Mouse (Mus musculus) myocyte (in vitro differentiated cells): ENCODE results near the gene Shisal2a.

Experiments used
- CEBPB ChIP-seq: IDR thresholded peaks from 2 replicates; pipeline ENCODE4 v1.6.1; 2011; ENCODE audit warnings: mild to moderate bottlenecking, moderate library complexity; ENCODE audit not compliant: poor library complexity, insufficient read depth, severe bottlenecking
- E2F4 ChIP-seq: IDR thresholded peaks from one replicate; pipeline ENCODE4 v1.6.1; 2011; ENCODE audit warnings: mild to moderate bottlenecking, control low read depth, moderate library complexity; ENCODE audit not compliant: insufficient read depth
- POLR2A ChIP-seq: IDR thresholded peaks from one replicate; pipeline ENCODE4 v1.6.1; 2011; ENCODE audit warnings: low read depth, mild to moderate bottlenecking, control low read depth, moderate library complexity; ENCODE audit not compliant: insufficient read length
- POLR2AphosphoS2 ChIP-seq: IDR thresholded peaks from one replicate; pipeline ENCODE4 v1.6.1; 2011; ENCODE audit warnings: low read depth, control low read depth; ENCODE audit not compliant: insufficient read length
- SRF ChIP-seq: IDR thresholded peaks from one replicate; pipeline ENCODE4 v1.6.1; 2011; ENCODE audit warnings: low read depth; ENCODE audit not compliant: control insufficient read depth, insufficient read length
- TCF12 ChIP-seq: IDR thresholded peaks from one replicate; pipeline ENCODE4 v1.6.1; 2011; ENCODE audit warnings: mild to moderate bottlenecking, control low read depth; ENCODE audit not compliant: poor library complexity, insufficient read depth, severe bottlenecking

DNA sequence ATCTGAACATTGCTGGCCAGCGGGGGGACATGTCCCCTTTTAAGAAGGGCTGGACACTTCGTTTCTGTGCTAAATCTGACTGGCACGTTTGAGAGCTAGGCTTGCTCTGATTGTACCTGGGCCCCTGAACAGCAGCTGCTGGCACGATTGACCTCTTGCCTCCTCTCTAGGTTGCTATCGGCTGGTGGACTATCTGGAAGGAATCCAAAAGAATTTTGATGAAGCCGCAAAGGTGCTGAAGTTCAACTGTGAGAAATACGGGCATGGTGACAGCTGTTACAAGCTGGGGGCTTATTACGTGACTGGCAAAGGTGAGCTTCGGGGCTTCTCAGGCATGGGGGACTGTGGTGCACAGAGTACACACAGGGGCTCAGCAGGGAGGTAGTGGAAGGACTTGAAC lies 51.1 kb downstream of the Shisal2a start:
- TF ChIP-seq POLR2AphosphoS2 (no peak), POLR2A (no peak), CEBPB (no peak), E2F4 (no peak), TCF12 (no peak), SRF (no peak)
